Mouse (Mus musculus) forebrain, embryonic 15.5 days (tissue): ENCODE data around the gene Arhgap10. TPM values are rescaled to one million over a fixed set of nuclear protein-coding genes. Genes with fewer than 3 reads are reported as not detected.
"Not testable (repeated sequence)": the region's sequence is repeated elsewhere in the genome, so short reads cannot be mapped to it uniquely, and the experiment has no call there.

Experiments used
- ATAC-seq: fragments of 200-750 bp; cut with Nextera tagmentation; replicated peaks from 2 replicates; pipeline ENCODE4 v1.8.0; 2017; ENCODE audit warnings: mild to moderate bottlenecking, moderate TSS enrichment, moderate library complexity
- H3K27ac ChIP-seq: fragments of 300-500 bp; sonication (generic); replicated peaks from 2 replicates; pipeline ENCODE4 v1.5.1; 2015; ENCODE audit warnings: mild to moderate bottlenecking, inconsistent platforms
- H3K27me3 ChIP-seq: fragments of 300-500 bp; sonication (generic); 2 replicates; pipeline ENCODE4 v1.6.1; 2015; ENCODE audit warnings: inconsistent platforms
- H3K36me3 ChIP-seq: fragments of 300-500 bp; sonication (generic); 2 replicates; pipeline ENCODE4 v1.6.1; 2015; ENCODE audit warnings: mild to moderate bottlenecking, inconsistent platforms
- H3K4me1 ChIP-seq: fragments of 300-500 bp; sonication (generic); 2 replicates; pipeline ENCODE4 v1.6.1; 2015; ENCODE audit warnings: inconsistent platforms
- H3K4me2 ChIP-seq: fragments of 300-500 bp; sonication (generic); replicated peaks from 2 replicates; pipeline ENCODE4 v1.6.1; 2015; ENCODE audit warnings: mild to moderate bottlenecking, inconsistent platforms
- H3K4me3 ChIP-seq: fragments of 300-500 bp; sonication (generic); 2 replicates; pipeline ENCODE4 v1.5.1; 2015; ENCODE audit warnings: mild to moderate bottlenecking, inconsistent platforms
- H3K9ac ChIP-seq: fragments of 300-500 bp; sonication (generic); replicated peaks from 2 replicates; pipeline ENCODE4 v1.6.1; 2015; ENCODE audit warnings: mild to moderate bottlenecking, inconsistent platforms
- H3K9me3 ChIP-seq: fragments of 300-500 bp; sonication (generic); 2 replicates; pipeline ENCODE4 v1.6.1; 2016; ENCODE audit warnings: inconsistent platforms
- WGBS: fragments of 180-500 bp; shearing (Covaris S2); methylation state at CpG from one replicate; pipeline ENCODE4 v1.1.7; 2015; ENCODE audit warnings: mixed read lengths; 5-methylcytosine and 5-hydroxymethylcytosine counted together
- polyA plus RNA-seq: library from polyadenylated mRNA; unstranded; fragments of >200 nt; fragmentation: Nextera tagmentation; extraction: Ambion mirVana; gene quantifications from 2 replicates; pipeline ENCODE4 v1.2.1, GENCODE M21; 2015

Gene Arhgap10
- polyA plus RNA-seq, 1 experiment from 2014 or later, result 4.2 TPM

DNA sequence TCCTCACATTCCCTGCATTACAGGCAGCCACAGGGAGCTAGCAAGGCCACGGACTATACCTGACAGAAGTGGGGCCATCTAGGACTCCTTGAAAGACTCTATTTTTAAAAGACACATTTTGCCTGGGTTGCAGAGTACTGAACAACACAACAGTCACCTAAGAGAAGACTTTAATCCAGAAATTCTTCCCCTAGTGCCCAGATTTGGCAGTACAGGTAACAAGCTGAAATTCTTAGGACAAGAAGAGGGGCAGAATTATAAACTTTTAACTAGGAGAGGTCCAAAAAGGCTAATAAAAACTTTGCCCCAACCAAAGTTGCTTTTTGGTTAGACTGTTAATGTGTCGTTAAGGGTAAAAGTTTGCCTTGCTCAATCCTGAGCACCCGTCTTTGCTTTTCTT, 174.4 kb downstream of the Arhgap10 start:
- Histone ChIP-seq H3K9ac (no peak overlapping the region), H3K36me3 (no peaks in the 10 kb centered on the region)

DNA sequence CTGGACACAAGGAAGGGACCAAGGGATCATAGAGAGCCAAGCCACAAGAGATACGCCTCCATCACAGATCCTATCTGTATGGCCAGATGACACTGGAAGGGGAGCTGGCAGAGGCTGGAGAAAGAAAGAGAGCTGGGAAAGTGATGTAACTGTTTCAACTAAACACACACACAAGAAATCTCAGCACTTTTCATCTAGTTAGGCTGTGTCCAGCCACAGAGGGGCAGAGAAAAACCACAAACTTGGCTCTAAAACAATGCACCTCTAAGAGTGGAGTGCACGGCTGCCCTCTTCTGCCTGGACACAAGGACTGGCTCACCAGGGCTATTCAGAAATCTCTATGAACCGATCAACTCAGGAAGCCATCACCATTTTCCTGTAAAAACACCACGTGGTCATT, 175.6 kb downstream of the Arhgap10 start:
- WGBS, result 71% methylated on average over 4 of the region's 4 CpGs
- Histone ChIP-seq H3K27me3 (no peaks in the 10 kb centered on the region), H3K27ac (no peak overlapping the region), H3K9ac (no peak overlapping the region), H3K9me3 (no peaks in the 10 kb centered on the region), H3K4me3 (no peak overlapping the region), H3K4me1 (0 out of 2 replicates have a peak, but pooled peaks cover 6% of the 10 kb centered on the region), H3K36me3 (no peaks in the 10 kb centered on the region), H3K4me2 (no peak overlapping the region)
- no peak for ATAC-seq

More for the DNA sequence above, 174.4 kb downstream of the Arhgap10 start:
- H3K9me3 ChIP-seq, result no peaks in the 10 kb centered on the region
- no peak overlapping the region for H3K27ac ChIP-seq
- no peaks in the 10 kb centered on the region for H3K27me3 ChIP-seq
- no peak for ATAC-seq
- H3K4me1 ChIP-seq, result 0 out of 2 replicates have a peak, but pooled peaks cover 6% of the 10 kb centered on the region
- no peak overlapping the region for H3K4me2 ChIP-seq
- WGBS, result 90% methylated on average over 3 of the region's 3 CpGs
- H3K4me3 ChIP-seq, result no peak overlapping the region

DNA sequence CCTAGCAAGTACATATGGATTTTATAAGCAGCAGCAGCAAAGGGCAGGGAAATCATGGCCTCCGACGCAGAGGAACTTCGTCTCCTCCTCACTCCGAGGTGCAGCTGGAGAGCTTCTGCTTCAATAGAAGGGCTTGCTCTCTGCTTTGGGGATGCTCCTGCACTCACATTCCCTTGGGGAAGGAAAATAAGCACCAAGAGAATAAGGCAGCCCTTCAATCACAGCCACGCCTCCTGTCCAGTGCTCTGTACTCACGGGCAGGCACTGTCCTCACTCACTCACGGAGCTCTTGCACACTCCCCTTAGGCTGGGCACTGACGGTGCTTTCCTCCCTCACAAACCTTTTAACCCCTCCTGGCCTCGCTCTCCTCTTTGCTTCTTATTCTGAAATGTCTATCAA, 176.4 kb downstream of the Arhgap10 start:
- Histone ChIP-seq H3K4me2 (no peak overlapping the region), H3K27ac (no peak overlapping the region), H3K4me1 (0 out of 2 replicates have a peak, but pooled peaks cover 6% of the 10 kb centered on the region), H3K9me3 (no peaks in the 10 kb centered on the region), H3K4me3 (no peak overlapping the region), H3K36me3 (no peaks in the 10 kb centered on the region), H3K9ac (no peak overlapping the region), H3K27me3 (no peaks in the 10 kb centered on the region)
- no peak for ATAC-seq
- WGBS, result 67% methylated on average over 9 of the region's 9 CpGs

DNA sequence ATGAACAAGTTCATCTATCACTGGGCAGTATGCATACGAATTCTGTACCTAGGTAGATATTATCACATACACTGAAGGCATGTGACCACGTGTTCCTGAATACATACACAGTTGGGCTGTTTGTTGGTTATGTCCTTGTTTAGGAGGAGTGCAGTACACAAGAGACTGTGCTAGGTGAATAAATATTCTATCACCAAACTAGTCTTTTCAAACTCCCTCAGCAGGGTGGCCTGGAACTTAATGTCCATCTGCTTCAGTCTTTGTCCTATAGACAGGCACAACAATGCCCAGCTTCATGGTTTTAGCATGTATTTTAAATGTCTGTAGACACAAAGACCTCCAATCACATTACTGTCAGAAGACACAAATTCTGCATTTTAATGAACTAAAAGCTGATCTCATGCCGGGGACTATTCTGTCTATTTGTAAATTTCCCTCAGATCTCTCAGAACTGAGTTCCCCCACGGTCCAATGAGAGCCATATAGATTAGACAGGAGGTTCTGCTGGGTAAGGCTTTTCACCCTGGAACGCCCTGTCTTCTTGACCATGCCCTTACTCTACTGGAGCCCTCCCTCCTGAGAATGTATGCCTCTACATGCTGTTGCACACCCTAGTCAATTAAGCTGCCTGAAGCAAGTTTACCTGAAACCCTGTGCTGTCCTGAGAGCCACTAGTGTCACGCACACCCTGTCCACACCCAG, 177.6 kb downstream of the Arhgap10 start:
- Histone ChIP-seq H3K27me3 (no peaks in the 10 kb centered on the region), H3K9ac (no peak overlapping the region), H3K4me2 (no peak overlapping the region), H3K4me1 (0 out of 2 replicates have a peak, but pooled peaks cover 6% of the 10 kb centered on the region), H3K9me3 (no peaks in the 10 kb centered on the region), H3K4me3 (no peak overlapping the region), H3K36me3 (no peaks in the 10 kb centered on the region), H3K27ac (no peak overlapping the region)
- ATAC-seq, result no peak
- WGBS, result 56% methylated on average over 6 of the region's 6 CpGs

DNA sequence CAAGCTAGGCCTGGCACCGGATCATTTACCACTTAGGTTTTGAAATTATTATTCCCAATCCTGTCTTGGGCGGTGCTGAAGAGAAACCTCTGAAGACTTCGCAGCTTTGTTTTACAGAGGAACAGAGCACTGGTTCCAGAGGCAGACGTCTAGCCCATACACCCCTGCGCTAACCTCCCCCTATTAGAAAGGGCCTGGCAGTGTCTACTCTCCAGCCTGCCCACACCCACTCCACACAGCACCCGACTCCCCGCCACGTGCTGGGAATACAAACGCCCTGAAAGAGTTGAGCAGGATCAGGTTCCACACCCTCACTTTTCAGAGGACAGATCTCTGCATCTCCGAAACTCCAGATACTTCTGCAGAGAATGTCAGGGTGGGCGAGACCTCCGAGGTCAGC, 180.5 kb downstream of the Arhgap10 start:
- Histone ChIP-seq H3K4me2 (no peak overlapping the region), H3K4me3 (no peak overlapping the region), H3K4me1 (0 out of 2 replicates have a peak, but pooled peaks cover 6% of the 10 kb centered on the region), H3K27ac (no peak overlapping the region), H3K9me3 (no peaks in the 10 kb centered on the region), H3K9ac (no peak overlapping the region), H3K36me3 (no peaks in the 10 kb centered on the region), H3K27me3 (no peaks in the 10 kb centered on the region)
- WGBS, result 75% methylated on average over 12 of the region's 12 CpGs
- ATAC-seq, result no peak

DNA sequence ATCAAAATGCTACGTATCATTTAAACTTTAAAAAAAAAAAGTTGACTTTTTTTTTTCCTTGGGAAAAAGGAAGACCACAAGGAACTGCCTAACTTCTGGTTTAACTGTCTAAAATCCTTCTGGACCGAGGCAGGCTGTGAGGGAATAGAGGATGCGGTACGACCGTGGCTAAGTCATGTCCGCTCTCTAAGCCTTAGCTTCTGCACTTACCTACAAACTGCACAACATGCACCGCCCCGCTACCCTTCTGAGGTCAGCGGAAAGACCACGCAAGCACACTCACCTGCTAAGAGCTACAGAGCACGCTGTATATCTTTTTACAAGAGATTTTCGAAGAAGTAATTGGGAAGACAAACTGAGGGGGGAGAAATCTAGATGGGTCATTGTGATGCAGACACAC, 186.6 kb downstream of the Arhgap10 start:
- no peak for ATAC-seq
- H3K27me3 ChIP-seq, result no peaks in the 10 kb centered on the region
- H3K9ac ChIP-seq, result no peak overlapping the region
- H3K4me2 ChIP-seq, result no peak overlapping the region
- no peaks in the 10 kb centered on the region for H3K36me3 ChIP-seq
- 90% methylated on average over 12 of the region's 12 CpGs for WGBS
- no peak overlapping the region for H3K4me3 ChIP-seq
- no peaks in the 10 kb centered on the region for H3K9me3 ChIP-seq
- no peak overlapping the region for H3K27ac ChIP-seq
- no peaks in the 10 kb centered on the region for H3K4me1 ChIP-seq

DNA sequence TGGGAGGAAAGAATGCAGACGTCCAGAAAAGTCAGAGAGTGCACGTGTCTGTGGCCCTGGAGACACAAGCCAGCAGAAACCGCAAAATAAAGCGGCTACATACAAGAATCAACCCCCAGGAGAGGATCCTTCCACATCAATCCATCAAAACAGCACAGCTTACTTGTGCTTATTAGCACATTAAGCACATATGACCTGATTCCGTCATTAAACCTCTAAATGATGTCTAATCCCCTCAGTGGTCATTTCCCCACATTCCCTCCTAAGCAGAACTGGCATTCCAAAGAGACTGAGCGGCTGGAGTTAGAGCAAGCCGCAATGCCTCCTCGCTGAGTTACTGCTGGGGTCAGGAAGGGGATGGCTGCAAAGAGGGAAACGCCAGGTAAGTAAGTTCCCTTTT, 187.4 kb downstream of the Arhgap10 start:
- no peak overlapping the region for H3K4me2 ChIP-seq
- no peak overlapping the region for H3K9ac ChIP-seq
- ATAC-seq, result no peak
- WGBS, result 53% methylated on average over 9 of the region's 9 CpGs
- H3K4me1 ChIP-seq, result no peaks in the 10 kb centered on the region
- H3K27ac ChIP-seq, result no peak overlapping the region
- H3K9me3 ChIP-seq, result no peaks in the 10 kb centered on the region
- H3K4me3 ChIP-seq, result no peak overlapping the region
- H3K27me3 ChIP-seq, result no peaks in the 10 kb centered on the region
- no peaks in the 10 kb centered on the region for H3K36me3 ChIP-seq

DNA sequence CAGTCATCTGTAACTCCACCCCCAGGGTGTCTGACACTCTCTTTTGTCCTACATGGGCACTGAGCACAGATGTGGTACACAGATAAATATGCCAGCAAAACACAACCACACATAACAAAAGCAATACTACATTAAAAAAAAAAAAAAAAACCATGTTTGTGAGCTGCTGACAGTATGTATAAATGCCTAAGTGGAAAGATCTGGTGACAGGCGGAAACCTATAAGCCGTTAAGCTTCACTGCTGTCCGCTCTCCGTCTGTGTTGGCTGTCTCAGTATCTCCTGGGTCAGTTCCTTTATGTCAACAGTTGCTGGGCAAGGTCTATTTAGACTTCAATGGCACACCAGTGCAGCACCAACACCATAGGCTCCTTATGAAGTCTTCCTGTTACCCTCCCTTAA, 188.0 kb downstream of the Arhgap10 start:
- H3K27ac ChIP-seq, result no peak overlapping the region
- H3K27me3 ChIP-seq, result no peaks in the 10 kb centered on the region
- 84% methylated on average over 4 of the region's 4 CpGs for WGBS
- no peak for ATAC-seq
- H3K9me3 ChIP-seq, result no peaks in the 10 kb centered on the region
- H3K36me3 ChIP-seq, result no peaks in the 10 kb centered on the region
- H3K4me1 ChIP-seq, result no peaks in the 10 kb centered on the region
- no peak overlapping the region for H3K9ac ChIP-seq
- no peak overlapping the region for H3K4me3 ChIP-seq
- no peak overlapping the region for H3K4me2 ChIP-seq

DNA sequence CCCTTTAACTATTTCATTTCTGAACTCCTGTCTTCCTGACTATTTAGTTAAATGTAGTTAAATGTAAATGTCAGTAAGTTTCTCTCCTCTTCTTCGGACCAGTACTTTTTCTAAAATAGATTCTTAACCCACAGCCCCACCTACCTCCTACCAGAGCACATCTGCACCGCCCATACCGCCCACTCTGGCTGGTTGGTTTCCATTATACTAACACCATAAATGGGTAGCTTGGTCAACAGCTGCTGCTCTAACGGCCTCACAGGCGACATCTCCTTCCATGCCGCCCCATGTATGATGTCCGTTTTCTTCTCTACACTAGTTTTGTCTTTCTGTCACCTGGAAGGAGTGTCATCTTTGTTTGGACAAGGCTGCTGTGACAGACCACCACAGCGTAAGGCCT, 189.3 kb downstream of the Arhgap10 start:
- Histone ChIP-seq H3K4me1 (no peaks in the 10 kb centered on the region), H3K27me3 (no peaks in the 10 kb centered on the region), H3K27ac (no peak overlapping the region), H3K4me2 (no peak overlapping the region), H3K36me3 (no peaks in the 10 kb centered on the region), H3K9ac (no peak overlapping the region), H3K4me3 (no peak overlapping the region), H3K9me3 (no peaks in the 10 kb centered on the region)
- ATAC-seq, result no peak
- WGBS, result 94% methylated on average over 8 of the region's 8 CpGs

DNA sequence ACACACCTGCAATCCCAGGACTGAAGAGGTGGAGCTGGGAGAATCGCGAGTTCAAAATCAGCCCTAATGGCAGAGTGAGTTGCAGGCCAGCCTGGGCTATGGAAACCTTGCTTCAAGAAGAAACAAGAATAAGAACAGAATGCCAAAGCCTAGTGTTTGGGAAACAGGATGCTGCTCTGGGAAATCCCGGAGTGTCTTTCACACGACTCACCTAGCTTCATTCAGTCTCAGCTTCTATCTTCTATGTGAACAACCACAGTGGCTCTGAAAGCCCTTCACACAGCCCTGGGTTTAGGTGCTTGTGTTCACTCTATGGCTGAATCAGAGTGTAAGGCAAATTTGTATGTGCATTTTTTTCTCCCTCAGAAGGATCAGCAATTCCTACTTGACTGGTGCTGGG, 190.4 kb downstream of the Arhgap10 start:
- WGBS, result 94% methylated on average over 4 of the region's 4 CpGs

DNA sequence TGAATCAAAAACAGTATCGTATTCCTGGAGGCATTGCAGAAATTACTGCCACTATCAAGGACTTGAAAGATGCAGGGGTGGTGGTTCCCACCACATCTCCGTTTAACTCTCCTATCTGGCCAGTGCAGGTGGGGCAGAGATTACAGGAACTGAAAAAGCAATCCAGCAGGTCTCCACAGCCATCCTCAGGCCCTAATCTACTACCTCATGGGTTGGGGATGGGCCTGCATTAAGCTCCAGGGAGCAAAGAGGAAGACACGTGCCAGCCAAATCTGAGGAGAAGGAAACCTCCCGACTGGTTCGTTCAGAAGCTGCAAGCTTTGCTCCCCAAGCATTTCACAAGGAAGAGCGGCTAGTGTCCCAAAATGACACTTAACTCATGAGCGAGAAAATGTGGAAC, 195.0 kb downstream of the Arhgap10 start:
- not testable (repeated sequence) for ATAC-seq, H3K4me1 ChIP-seq, H3K4me2 ChIP-seq, H3K9ac ChIP-seq, H3K27me3 ChIP-seq, H3K27ac ChIP-seq, H3K4me3 ChIP-seq, H3K9me3 ChIP-seq, H3K36me3 ChIP-seq
- 91% methylated on average over 6 of the region's 7 CpGs for WGBS

More for the DNA sequence above, 190.4 kb downstream of the Arhgap10 start:
- Histone ChIP-seq H3K9me3 (no peaks in the 10 kb centered on the region), H3K27me3 (no peaks in the 10 kb centered on the region), H3K4me3 (no peak overlapping the region), H3K9ac (no peak overlapping the region), H3K4me1 (no peaks in the 10 kb centered on the region), H3K36me3 (no peaks in the 10 kb centered on the region), H3K27ac (no peak overlapping the region), H3K4me2 (no peak overlapping the region)
- no peak for ATAC-seq

DNA sequence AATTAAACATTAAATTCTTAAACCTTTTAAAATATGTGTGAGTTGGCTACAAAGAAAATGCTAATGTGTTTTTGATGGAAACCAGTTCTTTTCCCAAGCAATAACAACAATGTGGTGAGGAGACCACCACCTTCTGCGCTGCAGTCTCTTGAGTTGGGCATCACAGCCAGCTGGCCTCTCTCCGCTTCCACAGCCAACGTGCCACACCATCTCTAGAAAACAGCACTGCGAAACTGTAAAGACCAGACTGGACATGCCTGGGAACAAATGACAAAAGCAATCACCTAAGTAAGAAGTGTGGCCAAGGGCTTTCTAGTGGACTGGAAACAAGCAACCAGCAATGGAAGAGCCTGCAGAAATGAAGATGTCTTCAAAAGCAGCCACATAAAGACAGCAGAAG, 195.9 kb downstream of the Arhgap10 start:
- Histone ChIP-seq H3K9ac (no peak overlapping the region), H3K4me1 (no peaks in the 10 kb centered on the region), H3K9me3 (no peaks in the 10 kb centered on the region), H3K36me3 (no peaks in the 10 kb centered on the region), H3K27me3 (no peaks in the 10 kb centered on the region), H3K4me2 (no peak overlapping the region), H3K27ac (no peak overlapping the region), H3K4me3 (no peak overlapping the region)
- ATAC-seq, result no peak
- WGBS, result 93% methylated on average over 4 of the region's 4 CpGs

DNA sequence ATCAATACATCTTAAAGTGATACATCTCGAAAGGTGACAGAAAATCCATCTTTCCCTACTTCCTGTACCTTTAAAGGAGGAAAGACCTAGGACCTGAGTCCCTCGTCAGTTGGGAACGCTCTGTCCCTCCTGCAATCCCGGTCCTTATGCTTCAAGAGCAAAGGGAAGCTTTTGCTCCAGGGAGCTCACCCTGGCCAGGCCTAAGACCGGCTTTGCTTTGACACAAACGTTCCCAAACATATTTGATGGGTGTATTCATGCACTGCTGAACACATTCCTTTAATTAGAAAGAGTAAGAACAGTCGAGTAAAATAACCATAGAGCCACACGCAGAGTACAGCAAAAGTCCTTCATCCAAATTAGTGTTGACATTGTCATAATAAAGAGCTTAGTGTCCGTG, 199.2 kb downstream of the Arhgap10 start:
- WGBS, result 49% methylated on average over 9 of the region's 9 CpGs
- H3K9ac ChIP-seq, result no peak overlapping the region
- H3K4me2 ChIP-seq, result no peak overlapping the region

More for the DNA sequence above, 199.2 kb downstream of the Arhgap10 start:
- no peaks in the 10 kb centered on the region for H3K4me1 ChIP-seq
- H3K9me3 ChIP-seq, result no peaks in the 10 kb centered on the region
- no peaks in the 10 kb centered on the region for H3K36me3 ChIP-seq
- no peak overlapping the region for H3K27ac ChIP-seq
- H3K4me3 ChIP-seq, result no peak overlapping the region
- ATAC-seq, result no peak
- H3K27me3 ChIP-seq, result no peaks in the 10 kb centered on the region
